Mouse (Mus musculus) E14TG2a.4 (cell line): ENCODE data around the gene Zfp619.

Experiments
- CTCF ChIP-seq: conservative IDR thresholded peaks from 2 replicates; pipeline ENCODE4 v1.5.1; 2014; ENCODE audit warnings: low read length
- NANOG ChIP-seq: IDR thresholded peaks from 2 replicates; pipeline ENCODE4 v1.6.1; 2014; ENCODE audit warnings: borderline replicate concordance, low read length, mixed read lengths
- POU5F1 ChIP-seq: IDR thresholded peaks from 2 replicates; pipeline ENCODE4 v1.6.1; 2014; ENCODE audit warnings: low read length, borderline replicate concordance

- no peak for TF ChIP-seq CTCF
- peak; percentile 30; the same call in 1 of the 2 replicates for TF ChIP-seq NANOG
- no peak for TF ChIP-seq POU5F1
Observed at GRCm38 (mm10) chr7:39494646-39495045, 22.9 kb upstream of the Zfp619 start.
